Mouse (Mus musculus) embryo, embryonic 11 days (tissue): ENCODE results near the gene Qrfpr.

ENCODE experiments used
- DNase-seq: peaks from one replicate; pipeline ENCODE4 v3.0.0-alpha.2; 2015

Qrfpr gene

DNA sequence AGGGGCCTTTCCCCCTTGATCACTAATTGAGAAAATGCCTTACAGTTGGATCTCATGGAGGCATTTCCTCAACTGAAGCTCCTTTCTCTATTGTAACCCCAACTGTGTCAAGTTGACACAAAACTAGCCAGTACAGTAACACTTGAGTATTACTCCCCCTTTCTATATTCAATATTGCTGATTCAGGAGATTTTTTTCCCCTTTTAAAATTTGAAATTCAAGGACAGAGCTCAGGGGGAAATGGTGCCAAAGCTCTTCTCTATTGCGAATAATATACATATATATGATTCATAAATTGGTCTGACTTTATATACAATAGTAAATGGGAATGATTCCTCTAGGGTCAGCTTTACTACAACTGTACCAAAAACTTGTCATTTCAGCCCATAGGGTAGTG, 71.6 kb downstream of the Qrfpr start:
- DNase-seq, result no peak

DNA sequence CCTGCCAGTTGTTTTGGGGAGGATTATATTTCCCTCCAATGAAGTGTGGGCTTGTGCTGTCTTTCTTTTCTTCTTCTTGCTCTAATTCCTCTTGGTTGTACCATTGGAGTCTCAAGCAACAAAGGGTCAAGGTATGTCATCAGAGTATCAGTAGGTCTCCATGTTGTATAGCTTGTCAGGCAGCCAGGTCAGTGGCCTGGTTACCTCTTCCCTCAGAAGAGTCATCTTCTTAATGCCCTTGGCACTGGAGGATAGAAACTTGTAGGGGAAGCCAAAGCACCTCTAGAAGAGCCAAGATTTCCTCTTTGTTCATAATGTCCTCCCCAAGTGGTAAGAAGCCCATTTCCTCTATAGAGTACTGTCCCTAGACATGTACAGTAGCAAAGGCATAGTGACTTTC, 83.1 kb downstream of the Qrfpr start:
- DNase-seq, result no peak

DNA sequence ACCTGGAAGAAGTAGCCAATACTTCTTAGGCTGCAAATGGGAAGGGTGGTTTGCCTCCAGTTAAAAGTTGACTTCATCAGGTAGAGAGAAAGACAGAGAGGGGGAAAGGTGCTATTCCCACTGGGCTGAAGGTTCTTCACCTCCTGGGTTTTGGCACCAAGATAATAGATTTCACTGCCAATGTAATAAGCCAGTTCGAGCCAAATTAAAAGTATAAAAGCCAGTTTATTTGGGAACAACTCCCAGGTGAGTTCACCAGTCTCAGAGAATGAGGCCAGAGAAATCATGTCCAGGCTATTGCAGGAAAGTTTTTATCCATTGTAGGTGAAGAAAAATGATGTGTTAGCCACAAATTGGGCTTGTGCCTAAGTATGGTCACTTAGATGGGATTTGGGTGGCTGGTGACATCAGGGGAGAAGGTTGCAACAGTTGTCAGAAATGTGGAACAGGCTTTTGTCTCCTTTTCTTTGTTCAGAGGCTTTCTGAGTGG, 83.9 kb downstream of the Qrfpr start:
- no peak for DNase-seq

DNA sequence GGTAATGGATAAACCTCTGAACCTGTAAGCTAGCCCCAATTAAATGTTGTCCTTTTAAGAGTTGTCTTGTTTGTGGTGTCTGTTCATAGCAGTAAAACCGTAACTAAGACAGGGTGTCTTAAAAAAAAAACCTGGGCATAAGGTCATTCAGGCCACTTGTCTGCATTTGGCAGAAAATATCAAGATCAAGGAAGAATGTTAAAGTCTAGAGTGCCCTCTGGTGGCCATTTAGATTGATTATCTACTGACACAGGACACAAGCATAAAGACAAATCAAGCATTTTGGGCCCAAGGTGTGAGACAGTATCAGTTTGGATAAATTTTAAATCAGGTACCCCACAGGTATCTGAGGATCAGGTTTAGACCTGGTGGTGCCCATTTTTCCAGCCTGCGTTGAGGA, 84.6 kb downstream of the Qrfpr start:
- peak; percentile 58 for DNase-seq

DNA sequence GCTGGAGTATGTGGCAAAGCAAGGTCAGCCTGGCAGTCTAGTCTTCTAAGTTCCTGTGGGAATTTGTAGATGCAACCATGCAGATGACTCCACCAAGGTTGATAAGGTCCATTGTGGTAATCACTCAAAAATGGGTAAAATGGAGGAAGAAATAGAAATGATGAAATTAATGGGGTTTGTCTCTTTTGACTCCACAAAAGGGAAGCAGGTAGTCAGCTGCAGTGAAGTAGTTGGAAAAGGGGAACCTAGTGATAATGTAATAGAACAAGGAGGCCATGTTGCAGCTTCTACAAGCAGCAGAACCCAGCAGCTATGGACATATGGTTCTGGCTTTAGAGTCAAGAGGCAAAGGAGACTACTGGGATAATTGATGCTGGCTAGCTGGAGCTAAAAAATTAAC, 86.0 kb downstream of the Qrfpr start:
- no peak for DNase-seq
